Mouse (Mus musculus) kidney, embryonic 14.5 days (tissue): ENCODE results near the gene Jarid2. TPM values are rescaled to one million over a fixed set of nuclear protein-coding genes. Genes with fewer than 3 reads are reported as not detected.
"Not testable (repeated sequence)": the region's sequence is repeated elsewhere in the genome, so short reads cannot be mapped to it uniquely, and the experiment has no call there.

Source experiments
- ATAC-seq: fragments of 200-750 bp; cut with Nextera tagmentation; 2 replicates; pipeline ENCODE4 v1.8.0; 2017; ENCODE audit warnings: moderate number of reproducible peaks, mild to moderate bottlenecking, moderate TSS enrichment, moderate library complexity; ENCODE audit not compliant: low FRiP score, low TSS enrichment
- H3K27ac ChIP-seq: fragments of 300-500 bp; sonication (generic); 2 replicates; pipeline ENCODE4 v1.5.1; 2014; ENCODE audit warnings: low read depth, mild to moderate bottlenecking, low read length, moderate library complexity, mixed read lengths
- H3K27me3 ChIP-seq: fragments of 300-500 bp; sonication (generic); 2 replicates; pipeline ENCODE4 v1.6.1; 2014; ENCODE audit warnings: mild to moderate bottlenecking, low read length; ENCODE audit not compliant: control insufficient read depth, insufficient read depth
- H3K36me3 ChIP-seq: fragments of 300-500 bp; sonication (generic); 2 replicates; pipeline ENCODE4 v1.6.1; 2014; ENCODE audit warnings: low read length, mixed read lengths; ENCODE audit not compliant: control insufficient read depth, insufficient read depth
- H3K4me1 ChIP-seq: fragments of 300-500 bp; sonication (generic); 2 replicates; pipeline ENCODE4 v1.6.1; 2014; ENCODE audit warnings: low read length, mixed read lengths; ENCODE audit not compliant: control insufficient read depth, insufficient read depth
- H3K4me2 ChIP-seq: fragments of 300-500 bp; sonication (generic); replicated peaks from 2 replicates; pipeline ENCODE4 v1.6.1; 2014; ENCODE audit warnings: low read depth, mild to moderate bottlenecking, low read length
- H3K4me3 ChIP-seq: fragments of 300-500 bp; sonication (generic); 2 replicates; pipeline ENCODE4 v1.5.1; 2014; ENCODE audit warnings: mild to moderate bottlenecking, low read length
- H3K9ac ChIP-seq: fragments of 300-500 bp; sonication (generic); 2 replicates; pipeline ENCODE4 v1.6.1; 2014; ENCODE audit warnings: low read depth, mild to moderate bottlenecking, low read length, moderate library complexity
- H3K9me3 ChIP-seq: fragments of 300-500 bp; sonication (generic); 2 replicates; pipeline ENCODE4 v1.6.1; 2016; ENCODE audit warnings: low read length; ENCODE audit not compliant: control insufficient read depth
- WGBS: fragments of 180-500 bp; shearing (Covaris S2); extraction: QIAGEN DNeasy Blood & Tissue Kit; methylation state at CpG from one replicate; pipeline ENCODE4 v1.1.7; 2014; 5-methylcytosine and 5-hydroxymethylcytosine counted together
- polyA plus RNA-seq: library from polyadenylated mRNA; unstranded; fragments of >200 nt; fragmentation: Nextera tagmentation; extraction: Ambion mirVana; gene quantifications from 2 replicates; pipeline ENCODE4 v1.2.1, GENCODE M21; 2014

Jarid2 gene
- polyA plus RNA-seq, 1 experiment from 2014 or later = 28.1 TPM

DNA sequence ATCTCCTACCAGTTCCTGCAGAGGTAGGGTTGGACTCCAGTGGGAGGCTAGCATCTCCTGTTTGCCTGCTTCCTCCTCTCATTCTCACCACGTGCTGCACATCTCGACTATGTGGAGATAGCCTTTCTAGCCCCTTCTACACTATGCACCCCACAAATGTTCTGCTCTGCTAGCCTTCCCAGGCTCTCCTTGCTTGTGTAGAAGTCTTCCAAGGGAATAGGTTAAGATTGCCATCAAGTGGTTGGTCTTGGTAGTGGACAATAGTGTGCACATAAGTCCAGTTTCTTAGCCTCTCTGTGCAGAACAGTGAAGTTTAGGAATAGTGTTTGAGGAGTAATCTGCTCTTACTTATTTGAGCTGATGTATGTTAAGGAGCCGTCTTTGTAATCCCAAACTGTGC lies 104.1 kb downstream of the Jarid2 start:
- H3K27me3 ChIP-seq = no peaks in the 10 kb centered on the region
- H3K4me3 ChIP-seq = no peak overlapping the region
- no peaks in the 10 kb centered on the region for H3K9me3 ChIP-seq
- no peaks in the 10 kb centered on the region for H3K4me1 ChIP-seq
- peak; percentile 52; the same call in 1 of the 2 replicates for ATAC-seq
- no peak overlapping the region for H3K4me2 ChIP-seq
- no peak overlapping the region for H3K27ac ChIP-seq
- no peaks in the 10 kb centered on the region for H3K36me3 ChIP-seq
- WGBS = 50% methylated on average over 3 of the region's 3 CpGs
- no peak overlapping the region for H3K9ac ChIP-seq

DNA sequence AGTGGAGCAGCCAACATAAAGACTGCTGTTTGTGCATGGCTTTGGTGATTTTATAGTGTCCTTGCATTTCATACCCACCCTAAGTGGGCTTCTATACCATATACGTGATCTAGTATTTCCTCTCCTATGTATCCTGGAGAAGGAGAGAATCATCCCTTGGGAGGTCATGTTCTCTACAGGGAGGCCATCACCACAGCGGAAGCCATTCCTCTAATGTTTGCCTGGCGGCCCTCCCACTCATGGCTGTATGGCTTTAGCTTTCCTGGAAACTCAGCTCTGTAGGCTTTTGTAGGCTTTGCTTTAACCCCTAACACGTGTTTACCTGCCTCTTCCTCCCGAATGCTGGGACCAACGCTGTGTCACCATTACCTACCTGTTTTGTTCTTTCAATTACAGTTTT lies 108.2 kb downstream of the Jarid2 start:
- Histone ChIP-seq H3K27ac (no peak overlapping the region), H3K4me3 (no peak overlapping the region), H3K27me3 (no peaks in the 10 kb centered on the region), H3K36me3 (no peaks in the 10 kb centered on the region), H3K4me1 (peaks cover 25% of the 10 kb centered on the region), H3K9me3 (no peaks in the 10 kb centered on the region), H3K9ac (no peak overlapping the region), H3K4me2 (no peak overlapping the region)
- 69% methylated on average over 6 of the region's 6 CpGs for WGBS
- no peak for ATAC-seq

DNA sequence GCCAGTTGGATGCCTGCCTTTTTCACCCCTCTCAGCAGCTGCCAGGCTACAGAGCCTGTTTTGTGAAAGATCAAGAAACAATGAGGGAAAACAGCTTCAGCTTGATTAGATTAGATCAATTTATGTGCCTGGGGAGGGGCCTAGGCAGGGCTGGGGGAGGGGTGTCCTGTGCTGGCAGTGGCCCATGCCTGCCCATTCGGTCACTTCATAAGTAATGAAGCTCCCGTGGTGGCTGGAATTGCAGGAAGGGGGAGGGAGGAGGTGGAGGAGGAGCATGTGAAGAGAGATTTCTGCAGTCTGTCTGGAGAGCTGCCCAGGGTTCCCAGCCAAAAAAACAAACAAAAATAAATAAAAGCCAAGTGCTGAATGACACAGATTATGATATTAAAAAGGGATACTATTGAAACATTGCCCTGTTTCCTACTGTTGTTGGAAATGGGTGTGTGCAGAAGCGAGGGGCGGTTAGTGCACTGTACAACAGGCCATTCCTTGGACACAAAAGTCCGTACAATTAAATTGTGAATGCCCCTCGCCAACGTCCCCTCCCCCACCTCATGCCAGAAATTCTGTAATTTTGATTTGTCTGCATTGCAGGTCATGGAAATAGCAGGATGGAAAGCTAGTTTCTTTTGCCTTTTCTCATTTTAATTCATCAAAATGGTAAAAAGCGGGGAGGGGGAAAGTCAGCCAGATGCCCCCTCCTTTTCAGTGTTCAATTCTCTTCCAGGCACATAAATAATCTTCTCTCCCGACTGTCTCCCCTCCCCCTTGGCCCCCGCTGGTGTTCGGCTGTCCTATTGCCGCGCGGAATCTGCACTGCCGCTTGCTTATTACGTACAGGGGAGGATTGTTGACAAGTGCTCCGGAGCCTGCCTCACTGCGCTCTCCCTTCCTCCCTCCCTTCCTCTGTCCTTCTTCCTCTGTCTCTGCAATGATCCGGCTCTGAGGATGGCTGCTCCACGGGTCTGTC lies 110.9 kb downstream of the Jarid2 start:
- Histone ChIP-seq H3K4me1 (peaks cover 32% of the 10 kb centered on the region), H3K27ac (peak overlapping the region; percentile 65), H3K4me3 (peak overlapping the region; percentile 36), H3K9ac (peak overlapping the region; percentile 12; the same call in 1 of the 2 replicates), H3K9me3 (no peaks in the 10 kb centered on the region), H3K27me3 (no peaks in the 10 kb centered on the region), H3K4me2 (peak overlapping the region; percentile 58), H3K36me3 (no peaks in the 10 kb centered on the region)
- peak; percentile 91 for ATAC-seq
- WGBS = 4% methylated on average over 20 of the region's 20 CpGs

DNA sequence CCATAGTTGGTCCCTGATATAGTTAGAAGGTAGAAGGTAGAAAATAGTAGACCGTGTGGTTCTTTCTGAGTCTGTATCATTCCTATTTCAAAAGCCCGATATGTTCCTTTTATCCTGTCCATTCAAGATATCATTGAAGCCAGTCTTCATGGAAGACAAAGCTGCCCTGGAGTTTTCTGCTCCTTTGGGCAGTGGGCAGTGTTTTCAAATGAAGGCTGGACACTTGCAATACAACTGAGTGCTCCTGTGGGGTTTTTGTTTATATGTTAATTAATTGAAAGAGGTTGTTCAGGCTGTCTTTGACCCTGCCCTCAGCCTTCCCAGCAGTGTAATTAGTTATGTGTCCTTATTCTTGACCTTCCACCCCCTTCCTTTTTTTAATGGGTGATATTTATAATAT lies 122.2 kb downstream of the Jarid2 start:
- no peak overlapping the region for H3K27ac ChIP-seq
- WGBS = 92% methylated on average over 2 of the region's 2 CpGs
- H3K36me3 ChIP-seq = peaks cover 3% of the 10 kb centered on the region; the same call in 1 of the 2 replicates
- no peak for ATAC-seq
- H3K4me1 ChIP-seq = no peaks in the 10 kb centered on the region
- H3K4me2 ChIP-seq = no peak overlapping the region
- H3K9me3 ChIP-seq = no peaks in the 10 kb centered on the region
- no peak overlapping the region for H3K4me3 ChIP-seq
- H3K9ac ChIP-seq = no peak overlapping the region
- H3K27me3 ChIP-seq = no peaks in the 10 kb centered on the region

DNA sequence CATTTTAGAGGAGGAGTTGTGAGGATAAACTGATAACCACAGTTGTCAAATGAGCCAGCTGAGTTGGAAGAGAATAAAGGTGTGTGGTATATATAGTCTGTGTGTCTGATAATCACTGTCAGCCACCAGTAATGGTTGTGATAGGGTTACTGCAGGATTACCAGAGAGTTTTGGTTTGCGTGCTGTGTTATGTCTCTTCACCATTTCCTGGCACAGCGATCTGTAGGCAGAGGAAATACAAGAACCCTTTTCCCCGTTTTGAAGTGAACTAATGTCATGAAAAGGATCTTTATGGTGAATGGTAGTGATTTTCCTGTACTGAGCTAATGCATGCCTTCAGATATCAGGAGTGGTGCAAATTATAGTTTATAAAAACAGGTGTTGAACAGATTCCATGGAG lies 122.8 kb downstream of the Jarid2 start:
- Histone ChIP-seq H3K36me3 (peaks cover 3% of the 10 kb centered on the region; the same call in 1 of the 2 replicates), H3K27ac (no peak overlapping the region), H3K4me1 (peaks cover 2% of the 10 kb centered on the region; the same call in 1 of the 2 replicates), H3K4me3 (no peak overlapping the region), H3K27me3 (no peaks in the 10 kb centered on the region), H3K9ac (no peak overlapping the region), H3K9me3 (no peaks in the 10 kb centered on the region), H3K4me2 (no peak overlapping the region)
- WGBS = 78% methylated on average over 3 of the region's 3 CpGs
- no peak for ATAC-seq

DNA sequence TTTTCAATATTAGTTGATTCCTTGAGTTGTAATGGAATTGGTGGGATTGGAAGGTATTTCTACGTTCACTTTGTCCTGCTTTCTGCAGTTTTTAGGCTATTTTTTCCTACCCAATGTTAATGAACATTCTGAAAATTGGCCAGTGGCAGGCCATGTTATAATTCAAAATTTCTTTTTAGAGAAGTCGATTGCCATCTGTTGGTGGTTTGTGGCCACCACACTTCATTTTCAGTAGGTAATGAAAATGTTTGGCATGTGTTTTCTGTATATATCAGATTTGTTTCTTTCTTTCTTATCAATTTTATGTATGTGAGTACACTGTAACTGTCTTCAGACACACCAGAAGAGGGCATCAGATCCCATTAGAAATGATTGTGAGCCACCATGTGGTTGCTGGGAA lies 136.3 kb downstream of the Jarid2 start:
- no peak overlapping the region for H3K27ac ChIP-seq
- no peak overlapping the region for H3K4me3 ChIP-seq
- 85% methylated on average over 2 of the region's 2 CpGs for WGBS
- no peaks in the 10 kb centered on the region for H3K4me1 ChIP-seq
- H3K36me3 ChIP-seq = no peaks in the 10 kb centered on the region
- no peak overlapping the region for H3K9ac ChIP-seq
- H3K27me3 ChIP-seq = no peaks in the 10 kb centered on the region
- no peak for ATAC-seq
- H3K9me3 ChIP-seq = no peaks in the 10 kb centered on the region
- H3K4me2 ChIP-seq = no peak overlapping the region

DNA sequence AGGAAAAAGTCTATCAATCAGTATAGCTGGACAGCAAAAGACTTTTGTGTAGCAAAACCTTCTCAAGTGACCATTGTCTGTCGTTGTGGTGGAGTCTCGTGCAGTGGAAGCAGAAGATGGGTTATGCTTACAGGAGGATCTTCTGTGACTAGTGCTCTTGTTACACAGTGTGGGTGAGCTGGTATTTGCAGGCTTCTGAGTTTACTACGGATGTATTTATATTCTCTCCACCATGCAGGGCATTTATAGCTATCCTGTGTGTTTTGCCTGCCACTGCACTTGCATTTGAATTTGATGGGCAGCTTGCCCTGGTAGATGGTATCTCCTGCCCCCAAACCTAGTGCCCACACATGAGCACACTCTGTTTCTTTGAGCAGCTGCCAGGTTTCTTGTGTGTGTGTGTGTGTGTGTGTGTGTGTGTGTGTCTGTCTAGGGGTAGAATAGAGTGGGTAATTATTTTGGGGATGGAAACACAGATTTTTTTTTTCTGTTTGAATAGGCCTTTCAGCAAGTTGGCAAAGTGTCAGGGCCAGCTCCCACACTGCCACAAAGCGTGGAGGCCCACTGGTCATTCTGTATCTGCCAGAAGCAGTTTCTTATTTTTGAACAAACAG lies 138.9 kb downstream of the Jarid2 start:
- H3K27me3 ChIP-seq = no peaks in the 10 kb centered on the region
- H3K36me3 ChIP-seq = no peaks in the 10 kb centered on the region
- 61% methylated on average over 4 of the region's 4 CpGs for WGBS
- no peak overlapping the region for H3K4me3 ChIP-seq
- H3K9ac ChIP-seq = no peak overlapping the region
- no peak overlapping the region for H3K27ac ChIP-seq
- no peaks in the 10 kb centered on the region for H3K9me3 ChIP-seq
- no peaks in the 10 kb centered on the region for H3K4me1 ChIP-seq
- no peak for ATAC-seq
- no peak overlapping the region for H3K4me2 ChIP-seq

DNA sequence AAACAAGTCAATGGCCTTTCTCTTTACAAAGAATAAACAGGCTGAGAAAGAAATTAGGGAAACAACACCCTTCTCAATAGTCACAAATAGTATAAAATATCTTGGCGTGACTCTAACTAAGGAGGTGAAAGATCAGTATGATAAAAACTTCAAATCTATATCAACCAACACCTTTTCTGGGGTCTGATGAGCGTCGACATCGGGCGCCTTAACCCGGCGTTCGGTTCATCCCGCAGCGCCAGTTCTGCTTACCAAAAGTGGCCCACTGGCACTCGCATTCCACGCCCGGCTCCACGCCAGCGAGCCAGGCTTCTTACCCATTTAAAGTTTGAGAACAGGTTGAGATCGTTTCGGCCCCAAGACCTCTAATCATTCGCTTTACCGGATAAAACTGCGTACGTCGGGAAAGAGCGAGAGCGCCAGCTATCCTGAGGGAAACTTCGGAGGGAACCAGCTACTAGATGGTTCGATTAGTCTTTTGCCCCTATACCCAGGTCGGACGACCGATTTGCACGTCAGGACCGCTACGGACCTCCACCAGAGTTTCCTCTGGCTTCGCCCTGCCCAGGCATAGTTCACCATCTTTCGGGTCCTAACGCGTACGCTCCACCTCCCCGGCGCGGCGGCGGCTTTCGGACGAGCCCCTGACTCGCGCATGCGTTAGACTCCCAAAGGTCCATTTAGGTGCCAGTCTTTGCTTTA lies 140.3 kb downstream of the Jarid2 start:
- H3K4me3 ChIP-seq, H3K4me2 ChIP-seq, H3K9ac ChIP-seq, H3K4me1 ChIP-seq, H3K36me3 ChIP-seq, H3K9me3 ChIP-seq, H3K27ac ChIP-seq, H3K27me3 ChIP-seq: not testable (repeated sequence)
- 73% methylated on average over 47 of the region's 47 CpGs for WGBS
- peak; percentile 100 for ATAC-seq
